Mouse (Mus musculus) intestine, embryonic 16.5 days (tissue): ENCODE measurements at regions not wholly inside any gene's neighbourhood (a gene's known extent, or its start where the extent isn't known, plus 50 kb on each side); places are given as distances from the start of the nearest gene placed in this dataset.

Experiments
- ATAC-seq: fragments of 200-750 bp; cut with Nextera tagmentation; 2 replicates; pipeline ENCODE4 v1.8.0; 2017; ENCODE audit warnings: moderate TSS enrichment, moderate library complexity
- H3K27ac ChIP-seq: fragments of 300-500 bp; sonication (generic); 2 replicates; pipeline ENCODE4 v1.5.1; 2014; ENCODE audit warnings: mild to moderate bottlenecking, low read length
- H3K27me3 ChIP-seq: fragments of 300-500 bp; sonication (generic); replicated peaks from 2 replicates; pipeline ENCODE4 v1.6.1; 2014; ENCODE audit warnings: low read length, control low read depth, mixed read lengths; ENCODE audit not compliant: control insufficient read depth, insufficient read depth
- H3K36me3 ChIP-seq: fragments of 300-500 bp; sonication (generic); 2 replicates; pipeline ENCODE4 v1.6.1; 2014; ENCODE audit warnings: low read length, control low read depth; ENCODE audit not compliant: control insufficient read depth, insufficient read depth
- H3K4me1 ChIP-seq: fragments of 300-500 bp; sonication (generic); 2 replicates; pipeline ENCODE4 v1.6.1; 2014; ENCODE audit warnings: low read length, control low read depth, mixed read lengths; ENCODE audit not compliant: control insufficient read depth, insufficient read depth
- H3K4me2 ChIP-seq: fragments of 300-500 bp; sonication (generic); 2 replicates; pipeline ENCODE4 v1.6.1; 2014; ENCODE audit warnings: low read depth, low read length, control low read depth
- H3K4me3 ChIP-seq: fragments of 300-500 bp; sonication (generic); 2 replicates; pipeline ENCODE4 v1.5.1; 2014; ENCODE audit warnings: mild to moderate bottlenecking, low read length
- H3K9ac ChIP-seq: fragments of 300-500 bp; sonication (generic); 2 replicates; pipeline ENCODE4 v1.6.1; 2014; ENCODE audit warnings: low read depth, low read length
- H3K9me3 ChIP-seq: fragments of 300-500 bp; sonication (generic); 2 replicates; pipeline ENCODE4 v1.6.1; 2016; ENCODE audit warnings: low read length, control low read depth; ENCODE audit not compliant: control insufficient read depth
- WGBS: fragments of 180-500 bp; shearing (Covaris S2); extraction: QIAGEN DNeasy Blood & Tissue Kit; methylation state at CpG from one replicate; pipeline ENCODE4 v1.1.7; 2014; 5-methylcytosine and 5-hydroxymethylcytosine counted together

DNA sequence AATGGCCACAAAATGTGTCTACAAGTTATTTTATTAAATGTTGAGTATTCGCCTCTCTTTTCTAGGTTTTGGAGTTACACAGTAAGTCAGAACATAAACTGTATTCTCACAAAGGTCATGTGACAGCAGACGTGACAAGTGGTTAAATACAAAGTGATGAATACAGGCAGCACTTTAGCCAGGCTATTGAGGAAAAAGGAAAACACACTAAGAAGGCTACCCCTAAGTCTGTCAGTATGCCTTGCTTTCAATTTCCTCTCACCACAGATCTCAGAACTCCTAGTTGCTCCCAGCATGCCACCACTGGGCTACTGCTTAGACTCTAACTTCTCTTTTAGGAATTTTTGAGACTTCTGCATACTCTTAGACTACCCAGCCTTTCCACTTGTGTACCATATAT, 297.9 kb upstream of the Pex5l start:
- Histone ChIP-seq H3K36me3 (no peaks in the 10 kb centered on the region), H3K9ac (no peak overlapping the region)
- WGBS, result 62% methylated on average over 2 of the region's 2 CpGs

DNA sequence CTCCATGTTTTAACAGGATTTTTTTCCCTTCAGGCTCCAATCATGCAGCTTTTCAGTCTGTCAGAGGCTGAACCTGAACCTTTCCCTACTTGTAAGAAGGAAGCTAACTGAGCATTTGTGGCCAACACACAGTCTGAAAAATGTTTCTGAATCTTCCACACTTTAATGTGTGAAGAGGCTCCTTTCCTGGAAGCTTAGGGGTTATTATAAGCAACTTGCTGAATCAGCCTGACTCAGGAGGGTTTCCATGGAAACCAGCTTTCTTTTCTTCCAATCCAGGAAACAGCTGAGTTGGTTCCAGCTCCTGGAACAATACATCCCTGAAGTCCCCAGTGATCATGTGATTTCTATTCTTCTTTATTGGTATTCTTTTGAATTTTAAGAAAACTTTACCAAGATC, 297.5 kb upstream of the Pex5l start:
- Histone ChIP-seq H3K9me3 (no peaks in the 10 kb centered on the region), H3K4me3 (no peak overlapping the region), H3K4me1 (no peaks in the 10 kb centered on the region), H3K4me2 (no peak overlapping the region), H3K36me3 (no peaks in the 10 kb centered on the region), H3K9ac (no peak overlapping the region), H3K27me3 (no peaks in the 10 kb centered on the region), H3K27ac (no peak overlapping the region)
- ATAC-seq, result no peak

More for the DNA sequence above, 297.9 kb upstream of the Pex5l start:
- Histone ChIP-seq H3K4me3 (no peak overlapping the region), H3K4me1 (no peaks in the 10 kb centered on the region), H3K9me3 (no peaks in the 10 kb centered on the region), H3K4me2 (no peak overlapping the region), H3K27ac (no peak overlapping the region), H3K27me3 (no peaks in the 10 kb centered on the region)
- ATAC-seq, result no peak

DNA sequence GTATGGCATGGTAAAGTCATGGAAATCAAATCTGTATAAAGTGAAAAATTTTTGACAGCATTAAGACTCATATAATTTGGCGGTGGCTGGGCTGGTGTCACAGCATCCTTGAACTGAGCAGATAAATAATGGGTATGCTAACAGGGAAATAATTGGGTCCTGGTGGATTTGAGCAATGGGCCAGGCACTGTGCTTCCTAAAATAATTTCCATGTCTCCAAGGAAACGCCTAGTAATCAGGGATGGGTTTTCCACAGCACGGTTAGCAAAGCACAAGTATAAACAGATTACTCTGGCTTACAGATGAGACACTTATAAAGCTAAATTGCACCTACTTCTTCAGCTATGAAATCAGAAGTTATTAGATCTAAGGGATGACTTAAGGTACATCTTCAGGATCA, 273.9 kb upstream of the Pex5l start:
- no peaks in the 10 kb centered on the region for H3K27me3 ChIP-seq
- WGBS, result 69% methylated on average over 3 of the region's 3 CpGs
- H3K9ac ChIP-seq, result no peak overlapping the region
- ATAC-seq, result no peak
- H3K9me3 ChIP-seq, result no peaks in the 10 kb centered on the region
- no peak overlapping the region for H3K27ac ChIP-seq
- H3K4me2 ChIP-seq, result no peak overlapping the region
- no peak overlapping the region for H3K4me3 ChIP-seq
- no peaks in the 10 kb centered on the region for H3K36me3 ChIP-seq
- no peaks in the 10 kb centered on the region for H3K4me1 ChIP-seq

DNA sequence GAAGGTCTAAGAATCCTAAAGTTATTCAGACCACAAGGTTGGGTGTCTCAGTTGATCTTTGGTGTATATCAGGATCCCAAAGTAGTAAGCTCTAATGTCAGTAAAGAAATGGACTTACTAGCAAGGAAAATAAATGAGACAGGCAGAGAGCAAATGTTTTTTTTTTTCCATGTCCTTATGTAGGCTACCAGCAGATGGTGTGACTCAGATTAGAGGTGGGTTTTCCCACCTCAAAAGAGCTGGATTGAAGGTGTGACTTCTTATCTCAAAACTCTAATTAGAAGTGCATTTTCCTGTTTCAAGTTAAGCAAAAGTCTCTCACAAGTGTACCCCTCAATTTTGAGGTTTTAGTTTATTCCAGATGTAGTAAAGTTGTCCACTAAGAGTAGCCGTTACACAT, 273.3 kb upstream of the Pex5l start:
- no peak overlapping the region for H3K4me2 ChIP-seq
- no peaks in the 10 kb centered on the region for H3K27me3 ChIP-seq
- H3K9ac ChIP-seq, result no peak overlapping the region
- no peaks in the 10 kb centered on the region for H3K36me3 ChIP-seq
- WGBS, result 81% methylated on average over 1 of the region's 1 CpGs
- no peaks in the 10 kb centered on the region for H3K9me3 ChIP-seq
- no peaks in the 10 kb centered on the region for H3K4me1 ChIP-seq
- no peak overlapping the region for H3K4me3 ChIP-seq
- H3K27ac ChIP-seq, result no peak overlapping the region
- no peak for ATAC-seq

DNA sequence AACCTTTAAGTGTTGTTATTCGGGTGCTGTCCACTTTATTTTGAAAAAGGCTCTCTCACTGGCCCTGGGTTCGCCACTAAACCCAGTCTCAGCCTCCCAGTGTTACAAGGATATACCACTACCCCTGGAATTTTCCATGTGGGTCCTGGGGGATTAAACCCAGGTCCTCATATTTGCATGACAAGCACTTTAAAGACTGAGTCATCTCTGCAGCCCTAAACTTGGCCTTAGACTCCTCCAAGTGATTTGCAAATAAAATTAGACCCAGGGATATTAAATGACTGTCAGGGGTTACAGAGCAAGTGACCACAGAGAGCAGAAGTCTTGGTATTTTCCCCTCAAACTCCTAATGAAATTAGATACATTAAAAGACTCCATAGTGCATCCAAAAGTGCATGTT, 258.9 kb upstream of the Pex5l start:
- Histone ChIP-seq H3K4me3 (no peak overlapping the region), H3K27me3 (no peaks in the 10 kb centered on the region), H3K9ac (no peak overlapping the region), H3K36me3 (no peaks in the 10 kb centered on the region), H3K9me3 (no peaks in the 10 kb centered on the region), H3K27ac (no peak overlapping the region), H3K4me2 (no peak overlapping the region), H3K4me1 (no peaks in the 10 kb centered on the region)
- 85% methylated on average over 2 of the region's 2 CpGs for WGBS
- no peak for ATAC-seq

DNA sequence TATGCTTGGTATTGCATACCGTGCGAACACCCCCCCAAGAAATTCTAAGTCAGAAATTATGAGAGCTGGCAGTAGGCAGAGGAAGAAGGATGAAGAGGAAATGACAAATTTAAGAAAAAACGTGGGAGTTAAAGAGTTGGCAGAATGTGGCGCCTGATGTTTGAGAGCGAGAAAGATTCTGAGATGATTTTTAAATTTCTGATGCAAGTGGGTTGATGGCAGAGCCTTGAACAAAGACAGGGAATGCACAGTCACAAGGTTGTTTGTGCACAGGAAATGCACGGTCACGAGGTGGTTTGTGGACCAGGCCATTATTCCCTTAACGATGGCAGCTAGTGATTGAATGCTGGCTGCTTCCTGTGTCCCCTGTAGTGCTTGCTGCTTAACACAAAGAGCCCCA, 256.3 kb upstream of the Pex5l start:
- H3K27ac ChIP-seq, result no peak overlapping the region
- no peak for ATAC-seq
- no peak overlapping the region for H3K4me3 ChIP-seq
- no peak overlapping the region for H3K9ac ChIP-seq
- WGBS, result 73% methylated on average over 8 of the region's 8 CpGs
- H3K9me3 ChIP-seq, result no peaks in the 10 kb centered on the region
- no peaks in the 10 kb centered on the region for H3K4me1 ChIP-seq
- H3K27me3 ChIP-seq, result no peaks in the 10 kb centered on the region
- no peak overlapping the region for H3K4me2 ChIP-seq
- H3K36me3 ChIP-seq, result no peaks in the 10 kb centered on the region

DNA sequence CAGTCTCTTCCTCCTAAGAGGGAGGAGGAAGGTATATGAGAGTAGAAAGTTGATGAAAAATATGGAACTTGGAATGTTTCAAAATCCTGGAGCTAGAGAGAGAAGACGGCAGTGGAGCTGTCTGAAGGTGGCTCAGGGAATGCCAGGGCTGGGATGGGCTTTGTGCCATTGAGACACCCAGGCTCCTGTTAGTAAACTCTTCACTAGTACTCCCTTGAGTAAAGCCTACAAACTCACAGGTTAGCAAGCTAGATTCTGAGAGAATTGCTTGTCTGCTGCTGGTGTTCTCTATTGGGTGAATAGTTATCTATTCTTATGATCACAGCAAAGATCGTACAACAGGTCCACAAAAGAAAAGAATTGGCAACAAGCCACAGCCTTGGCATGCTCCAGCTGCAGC, 255.3 kb upstream of the Pex5l start:
- Histone ChIP-seq H3K9ac (no peak overlapping the region), H3K4me1 (no peaks in the 10 kb centered on the region), H3K4me3 (no peak overlapping the region), H3K36me3 (no peaks in the 10 kb centered on the region), H3K27ac (no peak overlapping the region), H3K9me3 (no peaks in the 10 kb centered on the region), H3K4me2 (no peak overlapping the region), H3K27me3 (no peaks in the 10 kb centered on the region)
- 53% methylated on average over 2 of the region's 2 CpGs for WGBS
- ATAC-seq, result no peak

DNA sequence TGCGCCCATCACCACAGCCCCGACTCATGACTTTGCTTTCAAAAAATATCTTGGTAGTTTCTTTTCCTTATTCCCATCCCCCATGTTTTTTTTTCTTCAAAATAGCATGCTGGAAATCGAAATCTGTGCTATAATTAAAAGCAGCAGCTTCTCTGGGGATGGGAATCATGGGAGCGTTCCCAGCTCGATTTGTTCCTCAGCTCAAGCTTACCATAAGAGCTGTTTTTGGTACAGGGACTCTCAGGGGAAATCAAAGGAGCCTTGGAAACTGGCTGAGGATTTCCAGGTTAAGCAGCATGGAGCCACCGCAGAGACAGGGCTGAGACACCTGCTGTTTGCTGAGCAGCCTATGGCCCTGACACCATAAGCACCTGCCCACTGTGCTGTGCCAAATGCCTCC, 254.2 kb upstream of the Pex5l start:
- Histone ChIP-seq H3K27me3 (no peaks in the 10 kb centered on the region), H3K36me3 (no peaks in the 10 kb centered on the region), H3K9me3 (no peaks in the 10 kb centered on the region), H3K4me3 (no peak overlapping the region), H3K4me2 (no peak overlapping the region), H3K9ac (no peak overlapping the region), H3K27ac (no peak overlapping the region), H3K4me1 (no peaks in the 10 kb centered on the region)
- 78% methylated on average over 6 of the region's 6 CpGs for WGBS
- ATAC-seq, result no peak

DNA sequence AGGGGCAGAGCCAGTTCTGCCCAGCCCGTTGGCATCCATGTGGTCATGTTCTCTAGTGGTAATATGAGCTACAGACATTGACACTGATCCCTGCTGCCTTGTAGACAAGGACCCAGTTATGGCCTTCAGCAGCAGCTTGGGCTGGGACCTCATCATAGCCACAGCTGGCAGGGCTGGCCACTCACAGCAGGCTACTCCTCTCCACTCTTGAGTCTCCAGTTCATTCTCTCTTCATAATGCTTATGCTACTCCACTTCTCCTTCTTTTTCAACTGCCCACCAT, 249.4 kb upstream of the Pex5l start:
- Histone ChIP-seq H3K4me2 (no peak overlapping the region), H3K4me1 (no peaks in the 10 kb centered on the region), H3K4me3 (no peak overlapping the region), H3K9ac (no peak overlapping the region), H3K36me3 (no peaks in the 10 kb centered on the region), H3K27ac (no peak overlapping the region), H3K9me3 (no peaks in the 10 kb centered on the region), H3K27me3 (no peaks in the 10 kb centered on the region)
- WGBS, result 67% methylated on average over 1 of the region's 1 CpGs
- ATAC-seq, result no peak

DNA sequence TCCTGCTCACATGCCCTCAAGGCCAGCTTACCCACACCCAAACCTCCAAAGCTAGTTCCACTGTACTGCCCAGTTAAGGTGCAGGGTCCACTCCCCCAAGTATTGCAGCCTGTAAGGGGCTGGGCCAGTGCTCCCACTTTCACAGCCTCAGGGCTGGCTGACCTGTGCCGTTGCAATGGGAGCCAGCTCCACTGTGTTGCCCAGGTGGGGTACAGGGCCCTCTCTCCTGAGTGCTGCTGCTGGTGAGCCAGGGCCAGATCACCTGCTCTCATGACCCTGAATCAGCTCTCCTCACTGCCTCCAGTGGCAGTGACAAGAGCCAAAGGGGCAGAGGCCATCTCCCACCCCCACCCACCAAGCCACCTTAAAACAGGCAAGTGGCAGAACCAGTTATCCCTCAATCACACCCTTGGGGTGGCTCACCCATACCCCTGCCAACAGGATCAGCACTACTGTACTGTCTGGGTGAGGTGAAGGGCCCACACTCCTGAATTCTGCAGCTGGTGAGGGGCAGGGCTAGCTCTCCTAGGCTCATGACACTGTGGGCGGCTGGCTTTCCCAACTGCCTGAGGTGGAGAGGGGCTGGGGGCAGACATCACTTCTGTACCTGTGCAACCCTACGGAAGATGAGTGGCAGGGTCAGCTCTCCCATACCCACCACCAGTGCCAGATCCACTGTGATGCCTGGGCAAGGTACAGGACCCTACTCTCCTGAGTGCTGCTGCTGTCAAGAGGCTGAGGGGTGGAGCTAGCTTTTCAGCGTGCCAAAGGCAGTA, 248.9 kb upstream of the Pex5l start:
- Histone ChIP-seq H3K27me3 (no peaks in the 10 kb centered on the region), H3K27ac (no peak overlapping the region), H3K4me2 (no peak overlapping the region), H3K9me3 (no peaks in the 10 kb centered on the region), H3K4me3 (no peak overlapping the region), H3K9ac (no peak overlapping the region), H3K4me1 (no peaks in the 10 kb centered on the region), H3K36me3 (no peaks in the 10 kb centered on the region)
- no peak for ATAC-seq
- 75% methylated on average over 4 of the region's 4 CpGs for WGBS
